Mouse (Mus musculus) kidney, embryonic 14.5 days (tissue): Measurements from ENCODE around the gene Nxpe5. TPM values are rescaled to one million over a fixed set of nuclear protein-coding genes. Genes with fewer than 3 reads are reported as not detected.
"Not testable (repeated sequence)": the region's sequence is repeated elsewhere in the genome, so short reads cannot be mapped to it uniquely, and the experiment has no call there.

ENCODE experiments used
- ATAC-seq: fragments of 200-750 bp; cut with Nextera tagmentation; 2 replicates; pipeline ENCODE4 v1.8.0; 2017; ENCODE audit warnings: moderate number of reproducible peaks, mild to moderate bottlenecking, moderate TSS enrichment, moderate library complexity; ENCODE audit not compliant: low FRiP score, low TSS enrichment
- H3K27ac ChIP-seq: fragments of 300-500 bp; sonication (generic); 2 replicates; pipeline ENCODE4 v1.5.1; 2014; ENCODE audit warnings: low read depth, mild to moderate bottlenecking, low read length, moderate library complexity, mixed read lengths
- H3K27me3 ChIP-seq: fragments of 300-500 bp; sonication (generic); 2 replicates; pipeline ENCODE4 v1.6.1; 2014; ENCODE audit warnings: mild to moderate bottlenecking, low read length; ENCODE audit not compliant: control insufficient read depth, insufficient read depth
- H3K36me3 ChIP-seq: fragments of 300-500 bp; sonication (generic); 2 replicates; pipeline ENCODE4 v1.6.1; 2014; ENCODE audit warnings: low read length, mixed read lengths; ENCODE audit not compliant: control insufficient read depth, insufficient read depth
- H3K4me1 ChIP-seq: fragments of 300-500 bp; sonication (generic); 2 replicates; pipeline ENCODE4 v1.6.1; 2014; ENCODE audit warnings: low read length, mixed read lengths; ENCODE audit not compliant: control insufficient read depth, insufficient read depth
- H3K4me2 ChIP-seq: fragments of 300-500 bp; sonication (generic); replicated peaks from 2 replicates; pipeline ENCODE4 v1.6.1; 2014; ENCODE audit warnings: low read depth, mild to moderate bottlenecking, low read length
- H3K4me3 ChIP-seq: fragments of 300-500 bp; sonication (generic); 2 replicates; pipeline ENCODE4 v1.5.1; 2014; ENCODE audit warnings: mild to moderate bottlenecking, low read length
- H3K9ac ChIP-seq: fragments of 300-500 bp; sonication (generic); 2 replicates; pipeline ENCODE4 v1.6.1; 2014; ENCODE audit warnings: low read depth, mild to moderate bottlenecking, low read length, moderate library complexity
- H3K9me3 ChIP-seq: fragments of 300-500 bp; sonication (generic); 2 replicates; pipeline ENCODE4 v1.6.1; 2016; ENCODE audit warnings: low read length; ENCODE audit not compliant: control insufficient read depth
- WGBS: fragments of 180-500 bp; shearing (Covaris S2); extraction: QIAGEN DNeasy Blood & Tissue Kit; methylation state at CpG from one replicate; pipeline ENCODE4 v1.1.7; 2014; 5-methylcytosine and 5-hydroxymethylcytosine counted together
- polyA plus RNA-seq: library from polyadenylated mRNA; unstranded; fragments of >200 nt; fragmentation: Nextera tagmentation; extraction: Ambion mirVana; gene quantifications from 2 replicates; pipeline ENCODE4 v1.2.1, GENCODE M21; 2014

Gene Nxpe5
- polyA plus RNA-seq, 1 experiment from 2014 or later, result not detected

GRCm38 (mm10) chr5:138207253-138207652 is 18.4 kb upstream of the Nxpe5 start:
- H3K9ac ChIP-seq, result no peak overlapping the region
- ATAC-seq, result no peak
- H3K9me3 ChIP-seq, result peaks cover 6% of the 10 kb centered on the region; the same call in 1 of the 2 replicates
- no peaks in the 10 kb centered on the region for H3K4me1 ChIP-seq
- 91% methylated on average over 1 of the region's 1 CpGs for WGBS
- no peak overlapping the region for H3K4me2 ChIP-seq
- H3K27ac ChIP-seq, result no peak overlapping the region
- H3K36me3 ChIP-seq, result no peaks in the 10 kb centered on the region
- no peak overlapping the region for H3K4me3 ChIP-seq
- H3K27me3 ChIP-seq, result no peaks in the 10 kb centered on the region

GRCm38 (mm10) chr5:138207873-138208272 is 17.8 kb upstream of the Nxpe5 start:
- Histone ChIP-seq H3K4me1 (no peaks in the 10 kb centered on the region), H3K4me3 (no peak overlapping the region), H3K27ac (no peak overlapping the region), H3K27me3 (no peaks in the 10 kb centered on the region), H3K4me2 (no peak overlapping the region), H3K9me3 (peaks cover 6% of the 10 kb centered on the region; the same call in 1 of the 2 replicates), H3K36me3 (no peaks in the 10 kb centered on the region), H3K9ac (no peak overlapping the region)
- 89% methylated on average over 4 of the region's 4 CpGs for WGBS
- ATAC-seq, result no peak

- H3K4me1 ChIP-seq, H3K27ac ChIP-seq, H3K36me3 ChIP-seq, H3K9ac ChIP-seq, H3K27me3 ChIP-seq, ATAC-seq, H3K4me3 ChIP-seq, H3K4me2 ChIP-seq: not testable (repeated sequence)
- 95% methylated on average over 13 of the region's 13 CpGs for WGBS
- H3K9me3 ChIP-seq, result peaks cover 17% of the 10 kb centered on the region; the same call in 1 of the 2 replicates
Measured at GRCm38 (mm10) chr5:138216632-138217031, 9.1 kb upstream of the Nxpe5 start.

- Histone ChIP-seq H3K4me3 (no peak overlapping the region), H3K4me1 (no peaks in the 10 kb centered on the region), H3K9me3 (peaks cover 13% of the 10 kb centered on the region; the same call in 1 of the 2 replicates), H3K9ac (no peak overlapping the region), H3K4me2 (no peak overlapping the region), H3K36me3 (no peaks in the 10 kb centered on the region), H3K27ac (peak overlapping the region; percentile 77; the same call in 1 of the 2 replicates), H3K27me3 (no peaks in the 10 kb centered on the region)
- peak; percentile 66; the same call in 1 of the 2 replicates for ATAC-seq
- WGBS, result 21% methylated on average over 2 of the region's 2 CpGs
Measured at GRCm38 (mm10) chr5:138219864-138220263, 5.8 kb upstream of the Nxpe5 start.

GRCm38 (mm10) chr5:138222111-138222510 is 3.6 kb upstream of the Nxpe5 start:
- WGBS, result 26% methylated on average over 4 of the region's 4 CpGs
- Histone ChIP-seq H3K9me3 (peaks cover 2% of the 10 kb centered on the region; the same call in 1 of the 2 replicates), H3K9ac (no peak overlapping the region), H3K27ac (no peak overlapping the region), H3K27me3 (no peaks in the 10 kb centered on the region), H3K4me2 (no peak overlapping the region), H3K4me3 (no peak overlapping the region), H3K36me3 (no peaks in the 10 kb centered on the region), H3K4me1 (no peaks in the 10 kb centered on the region)
- ATAC-seq, result 0 out of 2 replicates have a peak, but pooled peaks have one; percentile 52

GRCm38 (mm10) chr5:138223287-138223686 is 2.4 kb upstream of the Nxpe5 start:
- no peak for ATAC-seq
- Histone ChIP-seq H3K36me3 (no peaks in the 10 kb centered on the region), H3K4me1 (no peaks in the 10 kb centered on the region), H3K9me3 (no peaks in the 10 kb centered on the region), H3K4me3 (no peak overlapping the region), H3K27me3 (no peaks in the 10 kb centered on the region), H3K4me2 (no peak overlapping the region), H3K9ac (no peak overlapping the region), H3K27ac (no peak overlapping the region)
- WGBS, result 56% methylated on average over 3 of the region's 3 CpGs

- Histone ChIP-seq H3K4me1 (no peaks in the 10 kb centered on the region), H3K36me3 (no peaks in the 10 kb centered on the region), H3K9ac (no peak overlapping the region), H3K4me3 (no peak overlapping the region), H3K9me3 (no peaks in the 10 kb centered on the region), H3K27ac (no peak overlapping the region), H3K4me2 (no peak overlapping the region), H3K27me3 (no peaks in the 10 kb centered on the region)
- WGBS, result 73% methylated on average over 4 of the region's 4 CpGs
- ATAC-seq, result no peak
Measured at GRCm38 (mm10) chr5:138226491-138226890, 793 bp downstream of the Nxpe5 start.

- Histone ChIP-seq H3K4me3 (no peak overlapping the region), H3K9me3 (no peaks in the 10 kb centered on the region), H3K4me1 (no peaks in the 10 kb centered on the region), H3K36me3 (no peaks in the 10 kb centered on the region), H3K9ac (no peak overlapping the region), H3K27ac (no peak overlapping the region), H3K4me2 (no peak overlapping the region), H3K27me3 (no peaks in the 10 kb centered on the region)
- ATAC-seq, result no peak
- 78% methylated on average over 2 of the region's 2 CpGs for WGBS
Measured at GRCm38 (mm10) chr5:138227367-138227766, 1.7 kb downstream of the Nxpe5 start.

GRCm38 (mm10) chr5:138228026-138228425 is 2.3 kb downstream of the Nxpe5 start:
- H3K4me2 ChIP-seq, result no peak overlapping the region
- no peak overlapping the region for H3K4me3 ChIP-seq
- H3K36me3 ChIP-seq, result no peaks in the 10 kb centered on the region
- H3K9ac ChIP-seq, result no peak overlapping the region
- WGBS, result 63% methylated on average over 3 of the region's 3 CpGs
- no peak overlapping the region for H3K27ac ChIP-seq
- no peaks in the 10 kb centered on the region for H3K27me3 ChIP-seq
- ATAC-seq, result no peak
- H3K4me1 ChIP-seq, result no peaks in the 10 kb centered on the region
- H3K9me3 ChIP-seq, result no peaks in the 10 kb centered on the region
